Comparison of ENCODE assay signal across 9 mouse cellular contexts in the genomic region with DNA sequence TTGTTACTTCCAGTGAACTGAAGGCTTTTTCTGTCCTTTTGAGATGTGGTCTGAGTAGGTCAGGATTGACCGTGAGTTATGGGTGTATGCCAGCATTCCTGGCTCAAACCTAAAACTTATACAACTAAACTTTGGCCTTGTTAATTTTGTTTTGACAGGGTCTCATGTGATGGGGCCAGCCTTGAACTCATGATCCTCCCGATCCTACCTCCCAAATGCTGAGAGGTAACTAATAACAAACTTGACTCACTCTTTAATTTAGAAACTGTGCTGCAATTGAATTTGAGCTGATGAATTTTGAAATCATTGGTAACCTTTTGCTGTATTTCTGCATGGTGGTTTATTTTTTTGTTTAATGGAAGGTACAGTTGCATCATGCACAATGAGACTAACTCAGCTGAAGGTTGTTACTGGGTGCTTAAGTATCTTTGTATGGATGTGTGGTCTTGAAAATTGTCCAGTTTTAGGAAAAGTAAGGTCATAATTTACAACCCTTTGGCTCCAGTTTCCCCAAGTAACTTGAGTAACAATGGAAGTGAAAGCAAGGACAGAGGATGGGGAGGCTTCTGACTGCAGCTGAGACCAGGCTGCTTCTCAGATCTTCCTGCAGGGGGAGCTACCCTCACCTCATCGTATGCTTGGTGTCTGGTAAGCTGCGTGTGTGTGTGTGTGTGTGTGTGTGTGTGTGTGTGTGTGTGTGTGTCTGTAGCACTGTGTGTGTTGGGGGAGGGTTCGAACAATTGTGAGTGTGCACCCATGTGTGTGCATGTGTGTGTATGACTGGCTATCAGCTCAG.
DNase-seq lines count a peak whose midpoint lies in the region; ATAC-seq lines count a peak whose summit lies in the region.
"Had no signal": no experiment of that assay in that cellular context is flagged by ENCODE, and none has a peak within 500 bp of the region (broad histone marks: within the 10 kb centered on the region; RNA-seq: fewer than 3 reads in every experiment).

No protein-coding gene starts in this region.

- ATAC-seq in midbrain, embryonic 12.5 days (ENCODE audit: low FRiP score, low read depth), result 0 out of 2 replicates have a peak, but pooled peaks have one; percentile 41
- no peak for ATAC-seq in midbrain, embryonic 15.5 days (replicated peaks)

- no peak overlapping the region for H3K9ac ChIP-seq in midbrain, embryonic 12.5 days (replicated peaks)
- no peak overlapping the region for H3K9ac ChIP-seq in midbrain, embryonic 15.5 days
- H3K9ac ChIP-seq: heart, embryonic 13.5 days; neural tube, embryonic 13.5 days had no signal

- DNase-seq in adrenal gland, postnatal 10 days, result peak; percentile 57
- DNase-seq in kidney, postnatal 10 days, result peak; percentile 39
- peak; percentile 55 to 69 for DNase-seq in natural killer cell, adult 2 months (ENCODE audit: low spot score in 2 of 2)
- no peak for DNase-seq in layer of hippocampus, adult 9-11 months
- DNase-seq in urinary bladder, adult 18-20 months (ENCODE audit: low spot score in 2 of 2), result no peak

- no peaks in the 10 kb centered on the region for H3K9me3 ChIP-seq in midbrain, embryonic 12.5 days
- no peaks in the 10 kb centered on the region for H3K9me3 ChIP-seq in midbrain, embryonic 15.5 days
- H3K9me3 ChIP-seq: heart, embryonic 13.5 days; neural tube, embryonic 13.5 days had no signal

- no peaks in the 10 kb centered on the region for H3K27me3 ChIP-seq in midbrain, embryonic 12.5 days
- H3K27me3 ChIP-seq in midbrain, embryonic 15.5 days (replicated peaks), result no peaks in the 10 kb centered on the region
- H3K27me3 ChIP-seq: heart, embryonic 13.5 days; neural tube, embryonic 13.5 days had no signal

- H3K36me3 ChIP-seq in midbrain, embryonic 12.5 days, result no peaks in the 10 kb centered on the region
- no peaks in the 10 kb centered on the region for H3K36me3 ChIP-seq in midbrain, embryonic 15.5 days (replicated peaks)
- H3K36me3 ChIP-seq: heart, embryonic 13.5 days; neural tube, embryonic 13.5 days had no signal

- no peak overlapping the region for H3K4me2 ChIP-seq in midbrain, embryonic 12.5 days (replicated peaks)
- H3K4me2 ChIP-seq in midbrain, embryonic 15.5 days, result no peak overlapping the region
- H3K4me2 ChIP-seq: heart, embryonic 13.5 days; neural tube, embryonic 13.5 days had no signal

- WGBS in midbrain, embryonic 12.5 days, result 79% methylated on average over 5 of the region's 5 CpGs
- 78% methylated on average over 5 of the region's 5 CpGs for WGBS in midbrain, embryonic 15.5 days

- H3K4me1 ChIP-seq in midbrain, embryonic 12.5 days, result 0 out of 2 replicates have a peak, but pooled peaks cover 2% of the 10 kb centered on the region
- H3K4me1 ChIP-seq in midbrain, embryonic 15.5 days, result peaks cover 8% of the 10 kb centered on the region

- no peak overlapping the region for H3K4me3 ChIP-seq in midbrain, embryonic 12.5 days
- no peak overlapping the region for H3K4me3 ChIP-seq in midbrain, embryonic 15.5 days
- H3K4me3 ChIP-seq: heart, embryonic 13.5 days; neural tube, embryonic 13.5 days had no signal

- no peak overlapping the region for H3K27ac ChIP-seq in midbrain, embryonic 12.5 days (replicated peaks)
- no peak overlapping the region for H3K27ac ChIP-seq in midbrain, embryonic 15.5 days
- H3K27ac ChIP-seq: heart, embryonic 13.5 days; neural tube, embryonic 13.5 days had no signal

Comparison
In these comparisons a context has a peak if more than half of its experiments do, and no peak if none do; other contexts are left out.
1. DNase-seq: peak in adrenal gland, postnatal 10 days (single experiment), kidney, postnatal 10 days (single experiment) and natural killer cell, adult 2 months (2 of 2); none in layer of hippocampus, adult 9-11 months (single experiment) and urinary bladder, adult 18-20 months (0 of 2).